Mouse (Mus musculus) thymus, postnatal 14 days (tissue): ENCODE measurements around the gene Gpc3.

Experiments
- DNase-seq: peaks from one replicate; pipeline ENCODE4 v3.0.0; 2021

Gene Gpc3

DNA sequence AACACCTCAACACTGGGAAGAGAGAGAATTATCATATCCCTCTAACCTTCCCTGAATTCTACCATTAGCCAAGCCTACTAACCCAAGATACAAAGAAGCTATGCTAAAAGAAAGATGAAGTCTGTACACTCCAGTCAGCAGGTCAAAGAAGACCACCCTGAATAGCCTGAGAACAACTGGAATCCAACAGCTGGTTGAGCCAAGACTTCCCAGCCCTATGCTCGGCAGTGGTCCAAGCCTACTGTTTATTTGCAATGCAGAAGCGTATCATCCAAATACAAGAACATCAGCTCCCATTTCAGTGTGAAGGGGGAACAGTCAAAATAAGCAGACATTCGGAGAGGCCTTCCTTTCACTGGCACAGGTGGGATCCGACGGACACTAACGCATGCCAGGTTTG lies 56.3 kb downstream of the Gpc3 start:
- DNase-seq: no peak

DNA sequence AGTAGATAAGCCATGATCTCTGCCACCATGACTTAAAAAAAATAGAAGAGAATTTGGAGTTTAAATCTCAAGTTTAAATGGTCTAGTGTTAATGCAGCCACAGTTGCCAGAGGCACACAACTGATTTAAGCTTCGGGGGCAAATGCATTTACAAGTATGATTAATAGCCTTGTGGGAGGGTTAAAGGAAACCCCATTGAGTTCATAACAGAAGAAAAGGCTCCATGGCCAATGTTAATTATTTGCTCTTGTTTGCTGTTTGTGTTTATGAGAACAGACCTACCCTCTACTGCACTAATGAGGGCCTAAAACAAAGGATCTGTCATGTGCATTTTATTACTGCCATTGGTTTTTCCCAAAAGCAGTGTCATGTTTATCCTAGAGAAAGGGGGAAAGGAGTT lies 62.5 kb downstream of the Gpc3 start:
- no peak for DNase-seq

GRCm38 (mm10) chrX:52544623-52545022 lies 69.1 kb downstream of the Gpc3 start:
- no peak for DNase-seq

DNA sequence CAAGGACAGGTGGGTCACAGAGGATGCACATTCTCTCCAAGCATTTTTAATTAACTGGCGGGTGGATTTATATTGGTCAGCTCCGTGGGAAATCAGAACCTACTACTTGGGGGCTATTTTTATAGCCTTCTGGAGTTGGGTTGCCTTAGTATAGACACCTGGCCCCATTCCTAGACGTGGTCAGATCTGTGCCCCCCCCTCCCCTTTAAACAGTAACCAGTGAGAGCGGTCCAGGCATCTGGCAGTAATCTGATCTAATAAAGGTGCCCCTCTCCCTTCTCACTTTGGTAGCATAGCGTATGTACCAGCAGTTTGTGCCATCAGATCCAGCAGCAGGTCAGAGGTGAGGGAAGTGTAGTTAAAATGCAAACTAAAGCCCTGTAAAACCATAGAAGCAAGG lies 76.5 kb downstream of the Gpc3 start:
- no peak for DNase-seq

- DNase-seq: no peak
Observed at GRCm38 (mm10) chrX:52533766-52534165, 80.0 kb downstream of the Gpc3 start.

DNA sequence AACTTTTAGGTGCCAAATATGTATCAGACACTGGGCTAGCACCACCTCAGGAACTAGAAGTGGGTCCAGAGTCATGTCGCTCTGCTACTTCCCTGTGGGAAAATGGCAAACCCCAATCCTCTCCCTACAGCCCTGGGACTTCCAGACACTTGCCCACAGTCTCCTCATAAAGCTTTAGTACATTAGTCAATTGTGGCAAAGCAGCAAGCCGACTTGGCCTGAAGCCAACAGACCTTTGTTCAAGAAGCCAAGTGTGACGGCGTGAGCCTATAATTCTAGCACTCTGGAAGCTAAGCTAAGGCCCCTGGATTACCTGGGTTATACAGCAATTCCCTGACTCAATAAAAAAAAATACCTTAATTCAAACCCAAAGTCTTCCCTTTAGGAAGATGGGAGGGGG lies 80.7 kb downstream of the Gpc3 start:
- DNase-seq: no peak

DNA sequence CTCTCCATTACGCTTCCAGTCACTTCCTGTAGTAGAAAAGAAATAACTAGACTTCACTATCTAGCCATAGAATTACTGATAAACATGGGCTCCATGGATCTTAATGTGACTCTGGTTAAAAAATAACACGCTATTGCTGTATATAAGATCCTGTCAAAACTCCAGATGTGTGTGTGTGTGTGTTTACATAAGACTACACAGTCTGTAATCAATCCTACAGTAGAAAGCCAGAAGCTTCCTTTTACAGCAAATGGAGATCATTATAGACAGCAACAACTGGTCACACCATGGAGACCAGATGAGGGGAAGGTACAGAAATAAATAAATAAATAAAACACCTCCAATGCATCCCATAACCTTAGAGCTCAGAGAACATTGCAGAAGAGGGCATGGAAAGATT lies 81.6 kb downstream of the Gpc3 start:
- no peak for DNase-seq

DNA sequence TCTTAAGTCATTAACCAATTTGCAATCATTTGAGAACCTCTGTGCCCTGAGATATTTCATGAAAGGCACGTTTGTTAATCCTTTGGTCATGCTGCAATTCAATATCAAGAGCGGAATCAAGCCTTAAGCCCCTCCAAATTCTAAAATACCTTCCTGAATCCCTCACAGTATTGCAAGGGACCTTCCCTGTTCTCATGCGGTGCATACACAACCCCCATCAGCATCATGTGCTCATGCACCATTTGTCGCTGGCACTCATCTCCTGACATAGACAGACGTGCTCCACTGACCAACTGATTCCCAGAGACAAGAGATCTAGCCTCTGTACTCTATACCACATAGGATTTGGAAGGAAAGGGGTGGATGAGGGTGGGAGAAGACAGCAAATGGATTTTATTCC lies 87.7 kb downstream of the Gpc3 start:
- DNase-seq: no peak

DNA sequence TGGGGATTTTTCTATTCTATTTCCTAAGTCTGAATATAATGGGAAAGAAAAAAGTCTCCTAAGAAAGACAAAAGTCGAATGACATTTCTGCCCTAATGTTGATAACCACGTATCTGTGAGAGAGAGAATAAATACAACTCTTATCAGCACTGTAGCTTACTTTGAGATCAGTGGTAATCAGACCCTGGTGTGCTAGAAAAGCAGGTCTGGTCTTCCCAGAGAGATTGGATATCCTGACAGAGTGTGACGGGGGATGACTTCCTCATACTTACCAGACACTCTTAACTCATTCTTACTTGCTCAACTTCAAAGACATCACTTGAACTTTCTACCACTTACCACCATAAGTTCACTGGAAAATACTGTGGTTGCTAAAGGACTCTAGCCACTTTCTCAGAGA lies 88.6 kb downstream of the Gpc3 start:
- DNase-seq: no peak

GRCm38 (mm10) chrX:52514553-52514952 lies 99.2 kb downstream of the Gpc3 start:
- DNase-seq: no peak

GRCm38 (mm10) chrX:52511151-52511550 lies 102.6 kb downstream of the Gpc3 start:
- no peak for DNase-seq

- no peak for DNase-seq
Observed at GRCm38 (mm10) chrX:52503857-52504256, 109.9 kb downstream of the Gpc3 start.

DNA sequence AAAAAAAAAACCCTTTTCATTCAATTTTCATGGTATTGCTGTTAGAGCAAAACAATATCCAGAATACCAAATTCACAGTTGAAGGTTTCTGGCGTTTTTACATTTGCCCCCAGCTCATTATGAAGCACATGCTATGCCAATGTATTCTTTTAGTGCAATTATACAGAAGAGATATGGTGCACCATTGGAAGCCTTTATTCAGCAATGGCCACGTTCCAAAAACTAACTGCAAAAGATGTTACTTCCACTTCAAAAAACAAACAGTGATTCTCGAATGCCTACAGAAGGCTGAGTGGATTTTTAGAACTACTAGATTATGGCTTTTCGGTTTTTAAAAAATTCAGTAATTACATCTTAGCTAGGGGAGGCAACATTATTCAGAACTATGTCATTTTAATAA lies 124.3 kb downstream of the Gpc3 start:
- DNase-seq: no peak

DNA sequence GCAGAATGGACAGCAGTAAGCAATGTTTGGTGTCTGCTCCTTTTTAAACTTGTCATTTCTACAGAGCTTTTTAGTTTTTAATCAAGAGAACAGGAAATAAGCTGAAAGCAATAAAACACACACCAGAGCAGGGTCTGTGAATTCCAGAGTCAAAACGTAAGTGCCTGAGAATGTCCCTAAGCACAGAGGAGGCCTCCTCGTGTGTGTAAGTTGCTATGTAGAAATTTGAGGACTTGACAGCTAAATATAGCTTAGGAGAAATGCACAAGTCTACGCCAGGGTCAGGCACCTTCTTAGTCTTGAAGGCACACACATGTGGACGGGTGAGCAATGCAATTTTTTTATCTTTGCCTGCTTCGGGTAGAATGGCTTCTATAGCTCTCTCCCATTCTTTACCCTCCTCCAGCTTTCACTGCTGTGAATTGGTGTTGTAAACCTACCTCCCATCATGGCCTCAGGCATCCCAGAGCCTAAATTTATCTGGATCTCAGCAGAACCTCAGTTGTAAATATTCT lies 158.6 kb downstream of the Gpc3 start:
- no peak for DNase-seq

DNA sequence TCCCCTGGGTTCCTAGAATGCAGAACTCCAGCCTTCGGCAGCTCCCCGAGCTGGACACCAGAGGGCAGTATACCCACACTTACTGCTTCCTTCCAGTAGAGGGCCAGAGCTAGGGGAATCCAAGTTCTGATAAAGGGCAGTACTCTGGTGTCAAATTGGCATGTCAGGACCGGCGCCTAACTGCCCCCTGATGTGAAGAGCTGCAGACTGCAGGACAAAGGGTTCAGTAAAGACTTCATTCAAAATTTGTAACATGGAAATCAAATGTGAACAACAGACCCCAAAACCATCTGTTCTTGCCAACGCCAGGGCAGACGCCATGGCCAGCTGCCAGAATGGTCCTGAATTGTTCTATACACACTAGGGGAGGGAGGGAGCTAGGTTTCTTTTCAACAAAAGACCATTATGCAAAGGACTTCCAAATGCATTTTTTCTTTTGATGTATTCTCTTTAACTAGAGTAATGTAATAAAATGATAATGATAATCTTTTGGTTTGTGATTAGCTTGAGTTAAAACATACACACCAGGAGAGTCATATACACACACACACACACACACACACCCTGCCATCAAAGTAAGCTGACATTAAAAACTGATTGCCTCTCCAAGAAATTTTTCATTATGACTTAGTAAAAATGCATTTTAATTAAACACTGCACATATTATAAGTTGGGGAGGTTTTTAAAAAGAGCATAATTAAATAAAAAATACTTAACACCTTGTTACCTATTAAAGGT lies 160.1 kb downstream of the Gpc3 start:
- DNase-seq: peak; percentile 43

GRCm38 (mm10) chrX:52449177-52449576 lies 164.6 kb downstream of the Gpc3 start:
- no peak for DNase-seq

DNA sequence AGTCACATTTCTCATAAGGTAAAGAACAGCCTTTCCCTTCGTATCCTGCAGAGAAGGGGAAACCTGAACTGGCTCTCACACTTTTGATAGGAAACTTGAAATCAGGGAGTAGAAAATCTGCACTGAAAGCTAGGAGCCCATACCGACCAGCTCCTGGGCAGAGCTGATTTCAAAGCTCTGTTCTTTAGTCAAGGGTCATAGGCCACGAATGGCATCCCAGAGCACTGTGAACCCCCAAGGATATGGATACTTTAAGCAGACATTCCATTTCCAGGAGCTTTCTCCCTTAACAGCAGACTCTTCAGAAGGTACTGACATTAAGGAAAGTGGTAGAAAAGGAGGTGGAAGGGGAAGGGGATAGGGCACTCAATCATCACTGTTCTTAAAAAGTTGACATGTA lies 165.3 kb downstream of the Gpc3 start:
- DNase-seq: no peak

GRCm38 (mm10) chrX:52446530-52446929 lies 167.2 kb downstream of the Gpc3 start:
- DNase-seq: no peak

GRCm38 (mm10) chrX:52444977-52445376 lies 168.8 kb downstream of the Gpc3 start:
- no peak for DNase-seq

DNA sequence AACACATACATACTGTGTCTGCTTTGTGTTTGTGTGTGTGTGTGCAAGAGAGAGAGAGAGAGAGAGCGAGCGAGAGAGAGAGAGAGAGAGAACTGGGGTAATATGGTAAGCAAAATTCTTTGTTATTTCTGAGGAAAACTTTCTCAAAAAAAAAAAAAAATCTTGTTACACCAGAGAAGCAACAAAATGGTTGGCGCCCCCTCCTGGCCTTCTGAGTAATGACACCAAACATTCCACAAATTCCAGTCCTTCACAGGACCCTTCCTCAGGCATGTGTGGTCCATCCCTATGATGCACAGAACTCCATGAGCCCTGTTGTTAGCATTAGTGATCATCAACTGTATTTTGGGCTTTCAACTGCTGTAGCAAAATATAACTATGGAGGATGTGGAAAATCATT lies 172.0 kb downstream of the Gpc3 start:
- DNase-seq: no peak

- DNase-seq: no peak
Observed at GRCm38 (mm10) chrX:52439421-52439820, 174.3 kb downstream of the Gpc3 start.

- DNase-seq: no peak
Observed at GRCm38 (mm10) chrX:52425605-52426004, 188.1 kb downstream of the Gpc3 start.

DNA sequence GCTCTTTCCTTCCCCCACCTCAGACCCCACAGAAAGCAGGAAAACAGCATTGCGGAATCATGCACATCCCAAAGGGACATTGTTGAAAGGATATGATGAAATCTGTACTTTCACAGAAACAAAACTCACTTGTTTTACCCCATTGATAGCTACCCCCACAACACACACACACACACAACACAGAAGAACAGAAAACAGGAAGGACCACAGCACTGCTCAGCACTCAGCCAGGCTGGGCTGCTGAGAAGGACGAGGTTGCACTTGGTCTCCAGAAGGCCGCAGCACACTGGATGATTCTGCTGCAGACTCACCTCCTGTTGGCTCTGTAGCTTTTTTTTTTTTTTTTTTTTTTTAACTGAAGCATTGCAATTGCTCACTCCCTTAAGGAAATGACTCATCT lies 193.9 kb downstream of the Gpc3 start:
- DNase-seq: no peak

DNA sequence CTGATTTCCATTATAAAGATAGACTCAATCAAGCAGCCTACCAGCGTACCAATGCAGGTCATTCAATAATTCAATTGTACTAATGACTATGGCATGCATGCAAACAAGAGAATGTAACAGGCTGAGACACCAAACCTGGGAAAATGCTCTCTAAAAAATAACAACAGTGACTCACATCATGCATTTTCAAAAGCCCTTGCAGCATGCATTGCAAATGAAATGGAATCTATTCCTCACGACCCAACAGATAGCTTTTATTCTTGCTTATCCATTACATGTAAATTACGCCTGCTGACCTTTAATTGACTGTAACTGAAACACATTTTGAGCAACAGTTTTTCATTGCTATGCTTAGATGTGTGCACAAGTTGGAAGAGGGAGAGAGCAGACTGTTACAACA lies 200.8 kb downstream of the Gpc3 start:
- DNase-seq: no peak

DNA sequence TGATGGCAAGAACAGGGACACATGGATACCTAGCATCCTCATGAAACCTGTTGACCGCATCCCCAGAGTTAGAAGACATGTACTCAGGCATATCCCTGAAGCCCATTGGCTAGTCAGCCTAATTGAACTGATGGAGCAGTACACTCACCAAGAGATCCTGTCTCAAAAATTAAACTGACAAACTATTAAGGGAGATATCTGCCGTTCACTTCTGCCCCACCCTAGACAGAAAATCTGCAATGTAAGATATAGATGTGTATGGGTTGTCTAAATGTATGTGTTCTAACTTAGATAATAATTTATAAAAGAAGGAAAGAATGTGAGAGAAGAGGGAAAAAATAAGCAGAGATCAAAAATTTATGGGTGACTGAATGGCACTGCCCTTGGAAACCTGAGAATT lies 212.6 kb downstream of the Gpc3 start:
- no peak for DNase-seq
